Mouse (Mus musculus): ENCODE data around the gene Zfp941. TPM values are rescaled to one million over a fixed set of nuclear protein-coding genes. Genes with fewer than 3 reads are reported as not detected.

Gene Zfp941
- polyA plus RNA-seq, 2 experiments, result 0.93 to 1.3 TPM

GRCm38 (mm10) chr7:140812850-140813249, 9.1 kb downstream of the Zfp941 start:
- no peaks in the 10 kb centered on the region for H3K9me3 ChIP-seq (ENCODE audit: control insufficient read depth, low read length)
- no peaks in the 10 kb centered on the region for H3K27me3 ChIP-seq (ENCODE audit: control insufficient read depth, insufficient read depth, low read length)
- no peak for DNase-seq (ENCODE audit: low spot score)
- H3K4me1 ChIP-seq (ENCODE audit: control insufficient read depth, insufficient read depth, low read length), result no peaks in the 10 kb centered on the region
- H3K9ac ChIP-seq (ENCODE audit: low read depth, low read length, severe bottlenecking), result no peak overlapping the region
- no peak for TF ChIP-seq POLR2A (IDR thresholded peaks at IDR 0.05; ENCODE audit: borderline replicate concordance, extremely low read depth, insufficient read depth, insufficient read length)
- 92% methylated on average over 12 of the region's 12 CpGs for WGBS
- H3K4me3 ChIP-seq (replicated peaks; ENCODE audit: low read length), result no peak overlapping the region
- no peak overlapping the region for H3K4me2 ChIP-seq (replicated peaks; ENCODE audit: low read depth, low read length, severe bottlenecking)
- H3K36me3 ChIP-seq (ENCODE audit: control insufficient read depth, insufficient read depth, low read length), result peaks cover 6% of the 10 kb centered on the region; the same call in 1 of the 2 replicates
- no peak for ATAC-seq (ENCODE audit: low FRiP score, low read depth)
- H3K27ac ChIP-seq (replicated peaks; ENCODE audit: low read depth, low read length), result no peak overlapping the region

- Histone ChIP-seq H3K4me1 (ENCODE audit: control insufficient read depth, insufficient read depth, low read length) (no peaks in the 10 kb centered on the region), H3K9ac (ENCODE audit: low read depth, low read length, severe bottlenecking) (no peak overlapping the region), H3K4me3 (replicated peaks; ENCODE audit: low read length) (no peak overlapping the region), H3K27ac (replicated peaks; ENCODE audit: low read depth, low read length) (no peak overlapping the region), H3K36me3 (ENCODE audit: control insufficient read depth, insufficient read depth, low read length) (peaks cover 4% of the 10 kb centered on the region; the same call in 1 of the 2 replicates), H3K4me2 (replicated peaks; ENCODE audit: low read depth, low read length, severe bottlenecking) (no peak overlapping the region), H3K27me3 (ENCODE audit: control insufficient read depth, insufficient read depth, low read length) (no peaks in the 10 kb centered on the region), H3K9me3 (ENCODE audit: control insufficient read depth, low read length) (no peaks in the 10 kb centered on the region)
- WGBS, result 87% methylated on average over 13 of the region's 13 CpGs
- no peak for DNase-seq (ENCODE audit: low spot score)
- no peak for TF ChIP-seq POLR2A (IDR thresholded peaks at IDR 0.05; ENCODE audit: borderline replicate concordance, extremely low read depth, insufficient read depth, insufficient read length)
- no peak for ATAC-seq (ENCODE audit: low FRiP score, low read depth)
Measured at GRCm38 (mm10) chr7:140811714-140812113, 10.3 kb downstream of the Zfp941 start.

GRCm38 (mm10) chr7:140810496-140810895, 11.5 kb downstream of the Zfp941 start:
- no peak for ATAC-seq (ENCODE audit: low FRiP score, low read depth)
- no peak overlapping the region for H3K4me3 ChIP-seq (replicated peaks; ENCODE audit: low read length)
- no peaks in the 10 kb centered on the region for H3K9me3 ChIP-seq (ENCODE audit: control insufficient read depth, low read length)
- no peak overlapping the region for H3K27ac ChIP-seq (replicated peaks; ENCODE audit: low read depth, low read length)
- peaks cover 4% of the 10 kb centered on the region; the same call in 1 of the 2 replicates for H3K36me3 ChIP-seq (ENCODE audit: control insufficient read depth, insufficient read depth, low read length)
- DNase-seq (ENCODE audit: low spot score), result no peak
- no peaks in the 10 kb centered on the region for H3K4me1 ChIP-seq (ENCODE audit: control insufficient read depth, insufficient read depth, low read length)
- WGBS, result 92% methylated on average over 6 of the region's 6 CpGs
- H3K9ac ChIP-seq (ENCODE audit: low read depth, low read length, severe bottlenecking), result no peak overlapping the region
- H3K27me3 ChIP-seq (ENCODE audit: control insufficient read depth, insufficient read depth, low read length), result no peaks in the 10 kb centered on the region
- TF ChIP-seq POLR2A (IDR thresholded peaks at IDR 0.05; ENCODE audit: borderline replicate concordance, extremely low read depth, insufficient read depth, insufficient read length), result no peak
- no peak overlapping the region for H3K4me2 ChIP-seq (replicated peaks; ENCODE audit: low read depth, low read length, severe bottlenecking)

GRCm38 (mm10) chr7:140805704-140806103, 16.3 kb downstream of the Zfp941 start:
- H3K27ac ChIP-seq (replicated peaks; ENCODE audit: low read depth, low read length), result no peak overlapping the region
- ATAC-seq (ENCODE audit: low FRiP score, low read depth) (no peak), DNase-seq (ENCODE audit: low spot score) (no peak)
- no peak overlapping the region for H3K9ac ChIP-seq (ENCODE audit: low read depth, low read length, severe bottlenecking)
- no peaks in the 10 kb centered on the region for H3K27me3 ChIP-seq (ENCODE audit: control insufficient read depth, insufficient read depth, low read length)
- no peaks in the 10 kb centered on the region for H3K4me1 ChIP-seq (ENCODE audit: control insufficient read depth, insufficient read depth, low read length)
- no peak overlapping the region for H3K4me2 ChIP-seq (replicated peaks; ENCODE audit: low read depth, low read length, severe bottlenecking)
- TF ChIP-seq POLR2A (IDR thresholded peaks at IDR 0.05; ENCODE audit: borderline replicate concordance, extremely low read depth, insufficient read depth, insufficient read length), result no peak
- no peaks in the 10 kb centered on the region for H3K36me3 ChIP-seq (ENCODE audit: control insufficient read depth, insufficient read depth, low read length)
- no peaks in the 10 kb centered on the region for H3K9me3 ChIP-seq (ENCODE audit: control insufficient read depth, low read length)
- H3K4me3 ChIP-seq (replicated peaks; ENCODE audit: low read length), result no peak overlapping the region
- 10% methylated on average over 1 of the region's 1 CpGs for WGBS

GRCm38 (mm10) chr7:140802629-140803028, 19.3 kb downstream of the Zfp941 start:
- no peak overlapping the region for H3K27ac ChIP-seq (replicated peaks; ENCODE audit: low read depth, low read length)
- no peak for ATAC-seq (ENCODE audit: low FRiP score, low read depth)
- no peaks in the 10 kb centered on the region for H3K4me1 ChIP-seq (ENCODE audit: control insufficient read depth, insufficient read depth, low read length)
- H3K9me3 ChIP-seq (ENCODE audit: control insufficient read depth, low read length), result no peaks in the 10 kb centered on the region
- no peak for TF ChIP-seq POLR2A (IDR thresholded peaks at IDR 0.05; ENCODE audit: borderline replicate concordance, extremely low read depth, insufficient read depth, insufficient read length)
- H3K36me3 ChIP-seq (ENCODE audit: control insufficient read depth, insufficient read depth, low read length), result no peaks in the 10 kb centered on the region
- no peak for DNase-seq (ENCODE audit: low spot score)
- no peaks in the 10 kb centered on the region for H3K27me3 ChIP-seq (ENCODE audit: control insufficient read depth, insufficient read depth, low read length)
- WGBS, result 35% methylated on average over 6 of the region's 6 CpGs
- H3K4me3 ChIP-seq (replicated peaks; ENCODE audit: low read length), result no peak overlapping the region
- H3K4me2 ChIP-seq (replicated peaks; ENCODE audit: low read depth, low read length, severe bottlenecking), result no peak overlapping the region
- H3K9ac ChIP-seq (ENCODE audit: low read depth, low read length, severe bottlenecking), result no peak overlapping the region

GRCm38 (mm10) chr7:140798212-140798611, 23.8 kb downstream of the Zfp941 start:
- Histone ChIP-seq H3K4me1 (ENCODE audit: control insufficient read depth, insufficient read depth, low read length) (no peaks in the 10 kb centered on the region), H3K27me3 (ENCODE audit: control insufficient read depth, insufficient read depth, low read length) (no peaks in the 10 kb centered on the region), H3K4me3 (replicated peaks; ENCODE audit: low read length) (no peak overlapping the region), H3K9ac (ENCODE audit: low read depth, low read length, severe bottlenecking) (no peak overlapping the region), H3K27ac (replicated peaks; ENCODE audit: low read depth, low read length) (no peak overlapping the region), H3K4me2 (replicated peaks; ENCODE audit: low read depth, low read length, severe bottlenecking) (no peak overlapping the region), H3K9me3 (ENCODE audit: control insufficient read depth, low read length) (no peaks in the 10 kb centered on the region), H3K36me3 (ENCODE audit: control insufficient read depth, insufficient read depth, low read length) (no peaks in the 10 kb centered on the region)
- ATAC-seq (ENCODE audit: low FRiP score, low read depth), result no peak
- no peak for DNase-seq (ENCODE audit: low spot score)
- TF ChIP-seq POLR2A (IDR thresholded peaks at IDR 0.05; ENCODE audit: borderline replicate concordance, extremely low read depth, insufficient read depth, insufficient read length), result no peak
- 69% methylated on average over 2 of the region's 2 CpGs for WGBS

Data from limb, embryonic 14.5 days (tissue).